Mouse (Mus musculus): ENCODE measurements around the gene Natd1.
"Not testable (repeated sequence)": the region's sequence is repeated elsewhere in the genome, so short reads cannot be mapped to it uniquely, and the experiment has no call there.

Gene Natd1

DNA sequence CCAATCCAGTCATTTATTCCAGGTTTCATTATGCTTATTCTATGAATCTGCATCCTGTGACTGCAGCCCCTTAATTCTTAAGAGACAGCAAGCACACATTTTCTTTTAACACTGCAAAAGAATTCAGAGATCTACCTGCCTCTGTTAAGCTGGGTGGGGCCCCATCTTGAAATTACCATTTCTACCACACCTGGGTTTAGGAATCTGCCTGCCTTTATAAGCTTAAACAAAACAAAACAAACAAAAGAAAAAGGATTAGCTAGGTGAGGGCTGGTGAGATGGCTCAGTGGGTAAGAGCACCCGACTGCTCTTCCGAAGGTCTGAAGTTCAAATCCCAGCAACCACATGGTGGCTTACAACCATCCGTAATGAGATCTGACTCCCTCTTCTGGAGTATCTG, 27.6 kb downstream of the Natd1 start:
- not testable (repeated sequence) for DNase-seq

DNA sequence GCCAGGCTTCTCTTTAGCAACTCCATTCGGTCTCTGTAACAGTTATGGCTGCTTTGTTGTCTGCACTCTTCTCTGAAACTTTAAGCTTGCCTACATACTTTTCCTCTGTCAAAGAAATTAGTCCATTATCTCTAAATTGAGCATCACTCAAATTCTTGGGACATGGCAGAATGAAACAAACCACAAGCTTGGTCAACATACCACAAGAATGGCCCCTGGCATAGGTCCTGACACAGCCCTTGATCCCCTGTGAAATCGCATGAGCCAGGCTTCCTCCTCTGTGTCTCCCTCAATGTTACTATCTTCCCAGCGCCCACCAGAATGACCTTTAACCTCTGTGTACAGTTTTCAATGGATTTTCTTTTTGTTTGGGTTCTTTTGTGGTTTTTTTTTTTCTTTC, 32.2 kb downstream of the Natd1 start:
- DNase-seq = no peak

DNA sequence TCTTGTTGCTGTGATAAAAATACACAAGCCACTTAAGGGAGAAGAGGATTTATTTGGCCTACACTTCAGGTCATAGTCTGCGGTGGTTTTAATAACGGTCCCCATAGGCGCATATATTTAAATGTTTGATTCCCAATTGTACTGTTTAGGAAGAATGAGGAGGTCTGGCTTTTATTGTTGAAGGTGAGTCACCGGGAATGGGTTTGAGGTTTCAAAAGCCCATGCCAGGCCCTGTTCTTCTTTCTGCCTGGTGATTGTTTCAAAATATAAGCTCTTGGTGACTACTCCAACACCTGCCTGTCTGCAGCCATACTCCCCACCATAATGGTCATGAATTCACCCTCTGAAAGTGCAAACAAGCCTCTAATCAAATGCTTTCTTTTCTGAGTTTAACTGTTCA, 34.0 kb downstream of the Natd1 start:
- no peak for DNase-seq

DNA sequence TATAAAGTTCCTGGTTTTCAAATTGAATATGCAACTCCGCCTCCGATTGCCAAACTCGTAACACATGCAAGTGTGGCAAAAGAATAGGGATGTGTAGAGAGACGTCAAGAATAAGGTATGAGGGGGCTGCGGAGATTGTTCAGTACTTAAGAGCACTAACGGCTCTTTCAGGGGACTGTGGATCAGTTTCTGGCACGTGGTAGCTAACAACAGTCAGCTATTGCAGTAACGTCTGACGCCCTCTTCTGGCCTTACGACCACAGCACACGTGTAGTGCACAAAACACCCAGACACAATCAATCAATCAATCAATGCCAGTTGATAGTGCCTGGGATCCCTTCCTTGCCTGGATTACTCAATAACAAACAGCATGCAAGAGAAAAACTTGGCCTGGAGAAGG, 35.1 kb downstream of the Natd1 start:
- DNase-seq = peak; percentile 56 to 57

DNA sequence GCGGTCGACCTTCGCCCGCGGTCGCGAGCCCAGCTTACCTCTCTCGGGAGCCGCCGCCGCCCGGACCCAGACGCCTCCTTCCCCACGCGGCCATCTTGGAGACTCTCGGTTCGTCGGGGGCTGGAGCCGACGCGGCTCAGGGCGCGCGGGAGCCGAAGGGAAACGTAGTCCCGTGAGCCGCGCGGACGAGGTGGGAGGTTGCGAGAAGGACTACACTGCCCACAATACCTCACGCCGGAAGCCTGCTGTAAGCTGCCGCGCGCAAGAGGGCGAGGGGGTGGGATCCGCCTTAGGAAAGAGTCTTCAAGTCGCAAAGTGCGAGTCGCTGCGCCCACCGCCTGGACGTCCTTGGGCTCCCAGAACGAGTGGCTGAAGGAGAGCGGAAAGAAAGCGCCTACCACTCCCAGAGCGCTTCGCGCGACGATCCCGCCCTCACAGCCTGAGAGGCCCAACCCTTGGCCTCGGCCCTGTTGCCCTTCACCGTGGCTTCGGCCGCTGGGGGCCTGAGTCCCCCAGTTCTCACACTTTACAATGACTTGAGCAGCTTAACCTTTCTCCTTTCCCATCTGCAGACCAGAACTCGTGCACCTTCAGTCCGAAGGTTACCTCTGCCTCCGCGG, 35.8 kb downstream of the Natd1 start, which contains the start of gene Tmem11:
TSS of gene Tmem11 (minus strand) at position 598 of the 620 bp plus-strand sequence.
- DNase-seq = peak; percentile 96 to 97

- peak; percentile 67 to 69 for DNase-seq
Measured at GRCm38 (mm10) chr11:60878056-60878612, 36.4 kb downstream of the Natd1 start.

DNA sequence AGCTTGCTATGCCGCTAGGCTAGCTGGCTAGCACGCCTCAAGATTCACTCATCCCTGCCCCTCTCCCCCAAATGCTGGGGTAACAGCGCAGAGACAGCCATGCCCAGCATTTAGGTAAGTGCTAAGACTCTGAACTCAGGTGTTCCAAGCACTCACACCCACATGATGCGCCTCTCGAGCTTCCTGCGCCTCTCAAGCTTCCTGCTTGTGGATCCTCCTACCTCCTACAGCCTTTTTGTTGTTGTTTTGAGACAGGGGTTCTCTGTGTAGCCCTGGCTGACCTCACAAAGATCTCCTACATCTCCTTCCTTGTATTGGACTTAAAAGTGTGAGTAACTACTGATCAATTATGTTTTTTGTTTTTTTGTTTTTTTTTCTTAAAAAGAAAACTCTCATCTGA, 41.4 kb downstream of the Natd1 start:
- no peak for DNase-seq

DNA sequence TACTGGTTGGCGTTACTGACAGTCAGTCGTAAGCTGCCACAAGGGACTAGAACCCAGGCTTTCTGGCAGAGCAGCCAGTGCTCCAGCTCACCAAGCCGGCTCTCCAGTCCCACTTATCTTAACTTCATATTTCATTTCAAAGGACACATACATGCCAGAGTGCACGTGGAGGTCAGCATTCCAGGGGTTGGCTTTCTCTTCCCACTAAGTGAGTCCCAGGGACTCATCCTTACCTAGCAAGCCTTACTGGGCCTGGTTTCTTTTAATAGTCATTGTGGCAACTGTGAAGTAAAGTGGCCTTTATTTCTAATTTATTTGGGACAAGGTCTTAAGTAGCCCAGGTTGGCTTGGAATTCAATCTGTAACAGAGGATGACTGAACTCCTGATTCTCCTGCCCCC, 43.1 kb downstream of the Natd1 start:
- DNase-seq = no peak

DNA sequence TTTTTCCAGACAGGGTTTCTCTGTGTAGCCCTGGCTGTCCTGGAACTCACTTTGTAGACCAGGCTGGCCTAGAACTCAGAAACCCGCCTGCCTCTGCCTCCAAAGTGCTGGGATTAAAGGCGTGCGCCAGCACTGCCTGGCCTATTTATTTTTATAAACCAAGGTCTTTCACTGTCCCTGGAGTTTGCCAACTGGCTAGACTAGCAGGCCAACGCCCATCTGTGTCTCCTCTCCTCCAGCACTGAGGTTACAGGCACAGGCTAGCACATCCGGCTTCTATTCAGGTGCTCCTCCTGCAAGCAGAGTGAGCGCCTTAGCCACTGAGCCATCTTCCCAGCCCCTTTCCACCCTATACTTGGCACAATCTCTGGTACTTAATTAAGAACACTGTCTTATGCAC, 45.1 kb downstream of the Natd1 start:
- not testable (repeated sequence) for DNase-seq

DNA sequence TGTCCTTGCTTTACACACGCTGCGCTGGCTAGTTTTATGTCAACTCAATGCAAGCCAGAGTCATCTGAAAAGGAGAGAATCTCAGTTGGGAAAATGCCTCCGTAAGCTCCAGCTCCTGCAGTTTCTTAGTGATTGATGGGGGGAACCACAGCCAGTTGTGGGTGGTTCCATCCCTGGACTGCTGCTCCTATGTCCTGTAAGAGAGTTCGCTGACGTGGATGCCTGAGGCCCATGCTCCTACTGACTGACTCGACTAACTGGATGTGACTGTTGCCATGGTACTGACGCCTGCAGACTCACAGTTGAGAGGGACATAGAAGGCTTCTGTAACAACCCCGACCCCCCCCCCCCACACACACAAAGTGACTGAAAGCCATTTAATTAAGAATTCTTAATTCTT, 46.6 kb downstream of the Natd1 start:
- DNase-seq = no peak

- no peak for DNase-seq
Measured at GRCm38 (mm10) chr11:60867456-60867855, 47.1 kb downstream of the Natd1 start.

GRCm38 (mm10) chr11:60866021-60866420, 48.5 kb downstream of the Natd1 start:
- DNase-seq = peak; percentile 63 to 73

DNA sequence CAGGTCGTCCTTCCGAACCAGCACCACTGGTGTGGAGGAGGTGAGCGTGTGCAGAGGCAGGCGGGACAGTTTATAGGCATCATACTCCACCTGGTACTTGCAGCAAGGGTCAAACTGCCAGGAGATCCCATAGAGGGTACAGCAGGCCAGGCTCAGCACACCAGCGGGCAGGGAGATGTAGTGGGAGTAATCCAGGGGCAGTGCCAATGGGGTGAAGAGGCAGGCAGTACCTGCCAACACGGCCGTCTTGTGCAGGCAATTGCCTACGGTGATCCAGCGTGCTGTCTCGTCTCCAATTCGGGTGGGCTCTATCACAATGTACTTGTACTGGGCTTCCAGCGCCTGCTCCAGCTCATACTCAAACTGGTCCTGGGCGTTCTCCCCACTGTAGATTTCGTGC, 49.6 kb downstream of the Natd1 start:
- no peak for DNase-seq

DNA sequence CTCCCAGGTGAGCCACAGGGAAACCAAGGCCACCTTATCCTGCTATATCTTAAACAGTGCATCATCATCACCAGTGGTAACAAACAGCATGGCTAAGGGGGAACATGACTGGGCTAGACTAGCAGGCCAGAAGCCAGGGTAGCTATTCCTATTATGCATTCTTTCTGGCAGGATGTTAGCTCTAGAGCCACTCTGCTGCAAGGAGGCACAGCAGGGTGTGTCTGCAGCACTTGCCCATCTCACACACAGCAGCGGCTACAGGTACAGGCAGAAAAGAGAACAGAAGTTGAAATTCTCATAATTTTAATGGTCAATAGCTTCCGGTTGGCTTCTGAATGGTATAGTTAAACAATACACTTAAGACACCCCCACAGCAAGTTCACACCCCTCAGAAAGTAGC, 50.4 kb downstream of the Natd1 start:
- DNase-seq = no peak

DNA sequence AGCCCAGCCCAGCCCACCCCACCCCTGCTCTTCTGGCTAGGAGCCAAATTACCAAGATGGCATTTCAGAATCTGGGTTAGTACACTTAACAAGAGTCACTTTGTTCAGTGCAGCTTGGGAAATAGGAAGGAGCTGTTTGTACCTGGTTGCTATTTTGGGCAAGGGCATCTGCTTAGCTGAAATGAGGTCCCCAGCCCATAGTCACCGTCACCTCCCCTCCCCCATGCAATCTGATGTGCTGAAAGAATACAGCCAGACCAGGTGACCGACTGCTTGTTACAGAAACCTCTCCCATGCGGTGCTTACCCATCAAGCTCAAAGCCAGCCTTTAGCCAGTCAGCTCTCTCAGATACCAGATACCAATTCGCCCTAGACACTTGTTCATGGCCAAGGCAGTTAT, 51.4 kb downstream of the Natd1 start:
- DNase-seq = no peak

DNA sequence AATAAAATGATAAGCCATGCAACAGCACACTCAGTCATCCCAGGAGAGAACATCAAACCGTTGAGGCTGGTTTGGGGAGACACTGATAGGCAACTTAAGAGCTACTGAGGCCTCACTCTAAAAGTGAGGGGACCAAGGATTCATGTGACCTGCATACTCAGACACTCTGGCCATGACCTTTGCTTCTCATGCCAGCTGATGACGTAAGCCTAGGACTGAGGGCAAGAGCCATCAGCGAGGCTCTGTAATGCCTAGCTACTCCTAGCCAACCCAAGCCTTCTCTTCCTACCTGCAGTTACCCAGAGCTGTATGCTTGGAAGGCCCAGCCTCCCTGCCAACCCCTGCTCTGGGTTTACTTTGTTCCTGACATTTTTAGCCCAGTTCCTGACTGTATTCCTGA, 52.6 kb downstream of the Natd1 start:
- peak in 1 of 2 experiments; percentile 34 for DNase-seq

GRCm38 (mm10) chr11:60856587-60856986, 58.0 kb downstream of the Natd1 start:
- no peak for DNase-seq

Measured in kidney, adult 8-10 months (tissue).